Mouse (Mus musculus) cerebellum, postnatal 25 days (tissue): ENCODE measurements around the gene March5.
"Not testable (repeated sequence)": the region's sequence is repeated elsewhere in the genome, so short reads cannot be mapped to it uniquely, and the experiment has no call there.

Experiments
- DNase-seq, 2 experiments: peaks; one replicate each; pipeline ENCODE4 v3.0.0; 2021; ENCODE audit warnings: mixed read lengths in 2 of 2

The March5 gene

GRCm38 (mm10) chr19:37208986-37209385 lies 1.6 kb downstream of the March5 start:
- DNase-seq = no peak

DNA sequence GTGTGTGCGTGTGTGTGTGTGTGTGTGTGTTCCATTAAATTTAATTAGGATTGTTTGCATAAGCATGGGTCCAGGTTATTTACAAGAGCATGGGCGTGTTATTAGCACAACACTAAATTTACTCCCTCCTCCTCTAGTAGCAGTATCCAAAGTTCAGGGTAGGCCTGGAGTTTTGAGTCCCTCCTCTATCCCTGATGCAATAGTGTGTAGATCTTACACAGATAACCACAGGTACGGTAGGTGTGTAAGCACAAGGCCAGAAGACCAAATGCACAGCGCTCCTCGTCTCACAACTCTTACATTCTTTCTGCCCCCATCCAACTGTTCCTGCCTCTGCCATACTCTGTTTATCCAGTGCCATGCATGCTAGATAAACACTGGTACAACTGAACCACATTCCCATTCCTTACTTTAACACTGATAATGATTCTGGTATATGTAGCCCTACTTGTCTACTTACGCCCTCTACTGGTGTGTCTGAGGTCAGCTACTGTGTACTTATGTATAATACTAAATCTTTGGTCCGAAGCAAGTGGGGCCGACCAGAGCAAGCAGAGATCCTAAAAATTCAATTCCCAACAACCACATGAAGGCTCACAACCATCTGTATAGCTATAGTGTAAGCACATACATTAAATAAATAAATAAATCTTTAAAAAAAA lies 2.3 kb downstream of the March5 start:
- DNase-seq = peak in 1 of 2 experiments; percentile 35

DNA sequence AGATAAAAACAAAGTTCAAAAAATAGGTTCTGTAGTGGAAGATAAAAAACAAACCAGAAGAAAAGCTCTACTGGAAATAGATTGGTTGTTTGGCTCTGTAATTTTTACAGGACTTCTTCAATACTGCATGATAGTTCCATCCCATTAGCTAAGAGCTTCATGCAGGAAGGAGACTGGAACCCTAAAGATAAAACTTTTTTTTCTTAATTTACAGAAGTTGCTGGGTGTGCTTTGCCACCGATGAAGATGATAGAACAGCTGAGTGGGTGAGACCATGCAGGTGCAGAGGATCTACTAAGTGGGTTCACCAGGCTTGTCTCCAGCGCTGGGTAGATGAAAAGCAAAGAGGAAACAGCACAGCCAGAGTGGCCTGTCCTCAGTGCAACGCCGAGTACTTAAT lies 3.1 kb downstream of the March5 start:
- DNase-seq = no peak

DNA sequence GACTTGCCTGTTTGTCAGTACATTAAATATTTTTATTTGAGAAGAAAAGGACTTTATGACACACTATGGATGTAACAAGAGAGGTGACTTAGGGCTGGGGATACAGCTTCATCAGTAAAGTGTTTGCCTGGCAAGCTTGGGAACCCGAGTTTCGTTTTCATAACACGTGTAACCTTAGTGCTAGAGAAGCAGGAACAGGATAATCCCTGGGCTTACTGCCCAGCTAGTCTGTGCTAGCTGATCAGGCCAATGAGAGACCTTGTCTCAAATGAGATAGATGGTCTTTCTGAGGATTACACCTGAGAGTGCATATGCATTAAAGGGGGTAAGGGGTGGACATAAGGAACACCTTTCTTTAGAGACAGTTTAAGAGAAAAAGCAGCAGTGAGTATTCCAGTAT lies 4.1 kb downstream of the March5 start:
- no peak for DNase-seq

GRCm38 (mm10) chr19:37214711-37215110 lies 7.4 kb downstream of the March5 start:
- DNase-seq = peak in 1 of 2 experiments; percentile 51

DNA sequence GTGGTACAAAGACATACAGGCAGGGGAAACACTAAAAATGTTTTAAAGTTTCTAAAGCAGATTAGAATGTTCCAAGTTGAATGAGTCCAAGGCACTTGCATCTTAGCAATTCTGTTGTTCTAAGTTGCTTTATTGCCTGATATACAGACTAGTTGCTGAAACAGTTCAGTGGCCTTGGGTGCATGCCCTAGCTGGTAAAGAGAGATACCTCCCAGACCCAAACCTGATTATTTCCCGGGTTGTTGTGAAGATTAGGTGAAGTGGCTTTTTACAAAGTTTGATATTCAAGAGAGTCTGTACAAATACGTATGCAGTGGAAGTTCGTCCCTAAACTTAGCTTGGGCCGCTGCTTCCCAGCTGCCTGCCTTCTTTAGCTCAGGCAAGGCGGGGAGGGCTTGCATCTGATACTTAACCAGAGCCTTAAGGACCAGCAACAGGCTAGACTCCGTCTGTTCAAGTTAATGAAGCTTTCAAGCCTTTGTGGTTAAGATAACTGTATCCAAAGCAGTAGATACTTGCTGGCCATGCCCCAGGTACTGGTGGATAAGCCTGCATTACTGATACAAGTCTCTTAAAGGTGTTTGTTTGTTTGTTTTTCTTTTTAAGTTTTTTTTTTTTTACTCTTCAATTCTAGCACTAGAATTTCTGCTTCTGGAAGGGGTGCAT lies 18.0 kb downstream of the March5 start:
- no peak for DNase-seq

- DNase-seq = not testable (repeated sequence)
These were observed 25.3 kb downstream of the March5 start for GRCm38 (mm10) chr19:37232598-37232997.

DNA sequence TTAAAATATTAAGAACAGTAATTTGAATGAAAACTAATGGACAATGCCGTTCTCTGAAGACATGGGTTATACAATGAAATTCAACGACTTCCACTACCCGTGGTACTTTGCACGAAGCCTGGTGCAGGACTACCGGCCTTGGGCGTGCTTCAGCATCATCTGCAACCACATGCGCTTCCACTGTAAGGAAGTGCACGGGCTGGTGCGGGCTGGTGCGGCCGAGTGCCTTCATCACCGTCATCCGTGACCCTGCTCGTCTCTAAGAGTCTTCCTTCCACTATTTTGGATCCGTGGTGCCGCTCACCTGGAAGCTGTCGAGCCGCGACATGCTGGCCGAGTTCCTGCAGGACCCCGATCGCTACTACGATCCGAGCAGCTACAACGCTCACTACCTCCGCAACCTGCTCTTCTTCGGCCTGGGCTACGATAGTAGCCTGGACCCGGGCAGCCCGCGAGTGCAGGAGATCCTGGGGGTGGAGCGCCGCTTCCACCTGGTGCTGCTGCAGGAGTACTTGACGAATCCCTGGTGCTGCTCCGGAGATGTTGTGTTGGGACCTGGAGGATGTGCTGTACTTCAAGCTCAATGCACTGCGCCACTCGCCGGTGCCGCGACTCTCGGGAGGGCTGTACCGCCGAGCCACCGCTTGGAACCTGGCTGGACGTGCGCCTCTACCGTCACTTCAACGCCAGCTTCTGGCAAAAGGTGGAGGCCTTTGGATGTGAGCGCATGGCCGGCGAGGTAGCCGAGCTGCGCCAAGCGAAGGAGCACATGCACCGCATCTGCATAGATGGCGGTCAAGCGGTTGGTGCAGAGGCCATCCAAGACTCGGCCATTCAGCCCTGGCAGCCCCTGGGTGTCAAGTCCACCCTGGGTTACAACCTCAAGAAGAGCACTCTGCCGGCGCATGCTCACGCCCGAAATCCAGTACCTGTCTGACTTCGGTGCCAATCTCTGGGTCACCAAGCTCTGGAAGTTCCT lies 26.5 kb downstream of the March5 start:
- DNase-seq = peak; percentile 33 to 55

DNA sequence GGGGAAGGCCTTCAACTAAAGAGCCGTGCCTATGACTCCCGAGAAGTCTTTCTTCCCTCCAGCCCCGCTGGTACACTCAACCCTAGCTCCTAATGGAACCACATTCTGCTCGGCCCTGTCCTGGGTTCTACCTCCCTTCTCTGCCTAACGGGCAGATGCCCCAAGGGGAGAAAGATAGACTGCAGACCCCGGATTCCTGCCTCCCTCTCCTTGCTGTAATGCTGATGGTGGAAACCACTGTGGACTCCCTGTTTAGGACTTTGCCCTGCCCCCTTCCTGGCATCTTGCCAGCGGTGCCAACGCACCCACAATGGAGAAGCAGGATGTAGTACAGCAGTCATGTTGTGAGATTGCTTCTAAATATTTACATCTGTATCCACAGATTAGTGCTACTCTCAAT lies 28.5 kb downstream of the March5 start:
- peak in 1 of 2 experiments; percentile 21 for DNase-seq

DNA sequence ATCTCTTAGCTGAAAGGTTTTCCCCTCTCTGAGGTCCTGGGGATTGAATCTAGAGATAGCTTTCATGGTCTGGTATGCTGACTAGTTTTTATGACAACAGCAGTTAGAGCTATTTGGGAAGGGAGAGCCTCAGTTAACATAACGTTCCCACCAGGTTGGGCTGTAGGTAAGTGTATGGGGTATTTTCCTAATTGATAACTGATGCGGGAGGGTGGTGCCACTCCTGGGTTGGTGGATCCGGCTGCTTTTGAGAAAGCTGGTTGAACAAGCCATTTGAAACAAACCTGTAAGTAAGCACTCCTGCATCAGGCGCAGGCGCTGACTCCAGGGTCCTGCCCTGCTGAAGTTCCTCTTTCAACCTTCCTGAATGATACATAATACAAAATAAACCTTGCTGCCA lies 30.0 kb downstream of the March5 start:
- DNase-seq = no peak

DNA sequence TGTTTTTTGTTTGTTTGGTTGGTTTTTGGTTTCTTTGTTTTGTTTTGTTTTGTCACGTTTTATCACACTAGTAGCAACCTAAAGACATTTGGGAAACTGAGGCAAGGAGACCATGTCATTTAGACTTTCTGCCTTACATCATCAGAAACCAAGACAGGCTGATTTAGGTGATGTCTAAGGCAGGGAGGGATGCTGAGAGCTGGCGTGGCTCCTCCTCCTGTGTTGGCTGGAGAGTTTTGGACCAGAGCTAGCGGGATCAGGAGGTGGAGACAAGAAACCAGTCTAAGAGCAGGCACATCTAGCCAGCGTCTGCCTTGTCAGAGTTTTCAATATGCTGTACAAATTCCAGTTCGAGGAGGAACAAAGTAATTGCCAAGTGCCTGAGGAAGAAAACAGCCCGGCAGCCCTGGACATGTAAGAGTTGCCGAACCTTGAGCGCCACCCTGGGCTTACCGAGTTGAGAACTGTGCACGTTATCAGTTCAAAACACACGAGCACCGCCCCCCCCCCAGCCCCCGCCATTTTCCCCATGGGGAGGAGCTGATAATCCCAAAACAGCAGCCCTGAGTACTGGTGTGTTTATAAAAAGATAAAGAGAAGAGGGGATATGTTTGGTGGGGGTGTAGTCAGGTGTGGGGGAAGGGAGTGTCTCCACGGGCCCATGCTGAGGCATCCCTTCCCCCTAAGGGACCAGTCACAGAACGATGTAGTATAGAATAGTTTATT lies 30.5 kb downstream of the March5 start:
- DNase-seq = no peak

DNA sequence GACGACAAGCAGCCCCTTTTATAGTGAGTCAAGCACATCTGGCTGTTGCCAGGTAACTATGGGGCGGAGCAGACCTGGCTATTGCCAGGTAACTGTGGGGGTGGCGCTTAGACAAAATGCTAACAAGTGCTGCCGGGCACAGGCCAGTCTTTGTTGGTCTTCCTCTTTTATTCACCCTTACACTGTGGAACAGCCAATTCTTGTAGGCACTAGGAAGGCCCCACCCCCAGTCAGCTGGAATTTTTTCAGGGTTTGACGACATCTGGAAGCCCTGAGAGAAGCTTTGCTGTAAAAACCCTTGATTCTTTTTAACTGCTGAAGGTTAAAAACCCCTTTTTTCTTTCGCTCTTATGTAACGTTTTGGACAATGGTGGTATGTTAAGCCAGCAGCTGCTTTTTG lies 31.3 kb downstream of the March5 start:
- DNase-seq = no peak

DNA sequence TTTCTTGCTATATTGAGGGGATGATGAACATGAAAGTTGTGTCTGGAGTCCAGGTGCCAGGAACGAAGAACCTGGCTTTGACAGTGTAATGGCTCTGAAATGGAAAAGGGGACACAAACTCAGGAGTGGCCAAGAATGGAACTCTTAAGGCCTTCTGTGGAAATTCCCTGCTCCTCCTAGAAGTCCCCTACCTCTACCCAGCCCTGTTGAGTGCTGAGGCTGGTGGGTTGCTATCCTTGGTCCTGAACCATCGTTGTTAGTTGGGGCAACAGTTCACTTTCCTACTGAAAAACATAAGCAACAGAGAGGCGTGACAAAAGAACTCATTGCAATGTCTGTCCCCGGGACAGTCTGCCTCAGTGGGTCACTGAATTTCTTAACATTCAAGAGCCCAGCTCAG lies 31.8 kb downstream of the March5 start:
- DNase-seq = no peak

DNA sequence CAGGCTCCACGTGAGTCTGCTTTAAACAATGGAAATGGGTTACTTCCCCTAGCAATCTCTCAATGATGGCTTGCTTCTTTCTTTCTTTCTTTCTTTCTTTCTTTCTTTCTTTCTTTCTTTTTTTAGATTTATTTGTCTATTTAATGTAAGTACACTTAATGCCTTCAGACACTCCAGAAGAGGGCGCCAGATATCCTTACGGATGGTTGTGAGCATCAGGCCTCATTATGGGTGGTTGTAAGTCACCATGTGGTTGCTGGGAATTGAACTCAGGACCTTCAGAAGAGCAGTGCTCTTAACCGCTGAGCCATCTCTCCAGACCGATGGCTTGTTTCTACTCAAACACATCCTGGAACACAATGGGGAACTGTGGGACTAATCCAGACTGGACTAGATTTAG lies 33.9 kb downstream of the March5 start:
- DNase-seq = no peak

DNA sequence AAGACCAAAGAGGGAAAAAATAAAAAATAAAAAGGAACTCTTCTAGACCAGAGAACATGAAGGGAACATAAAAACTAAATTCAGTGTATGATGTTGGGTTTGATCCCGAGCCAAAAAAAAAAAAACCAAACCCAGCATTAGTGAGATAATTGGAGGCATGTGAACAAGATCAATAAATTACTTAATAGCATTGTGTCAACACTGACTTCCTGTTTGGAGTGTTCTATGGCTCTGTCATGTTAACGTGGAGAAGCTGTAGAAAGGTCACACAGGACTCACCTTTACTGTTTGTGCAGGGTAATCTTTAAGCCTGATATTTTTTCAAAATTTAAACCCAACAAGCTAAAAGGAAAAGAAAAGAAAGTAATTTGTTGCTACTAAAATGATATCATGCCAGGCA lies 35.4 kb downstream of the March5 start:
- no peak for DNase-seq

GRCm38 (mm10) chr19:37246859-37247258 lies 39.5 kb downstream of the March5 start:
- DNase-seq = no peak

DNA sequence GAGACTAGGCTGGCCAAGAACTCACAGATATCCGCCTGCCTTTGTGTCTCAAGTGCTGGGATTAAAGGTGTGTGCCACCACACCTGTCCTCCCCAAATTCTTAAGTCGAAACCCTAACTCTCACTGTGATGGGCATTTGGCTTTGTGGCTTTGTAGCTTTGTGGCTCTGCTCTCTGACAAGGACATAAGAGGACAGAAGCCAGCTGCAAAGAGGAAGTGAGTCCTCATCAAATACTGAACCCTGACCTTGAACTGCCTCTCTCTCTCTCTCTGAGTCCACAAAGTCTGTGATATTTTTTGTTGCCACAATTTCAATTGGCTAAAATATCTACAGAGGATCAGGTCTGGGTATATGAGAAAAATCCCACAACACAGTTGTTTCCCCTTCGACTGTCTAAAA lies 40.9 kb downstream of the March5 start:
- no peak for DNase-seq

DNA sequence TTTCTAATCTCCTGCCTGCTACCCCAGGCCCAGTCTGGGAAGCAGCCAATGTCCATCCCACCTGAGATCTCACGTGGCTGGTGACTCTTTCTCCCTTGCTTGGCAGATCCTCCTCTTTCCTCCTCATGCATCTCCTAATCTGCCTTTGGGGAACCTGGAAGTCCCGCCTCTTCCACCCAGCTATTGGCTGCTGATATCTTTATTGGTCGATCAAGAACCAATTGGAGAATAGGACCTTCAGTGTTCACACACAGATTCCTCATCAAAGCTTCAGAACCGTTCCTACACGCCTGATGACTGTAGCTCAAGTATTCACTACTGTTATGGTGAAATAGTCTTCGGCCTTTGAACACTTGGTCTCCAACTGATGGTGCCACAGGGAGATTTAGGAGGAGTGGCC lies 44.8 kb downstream of the March5 start:
- DNase-seq = peak in 1 of 2 experiments; percentile 22

GRCm38 (mm10) chr19:37255321-37255720 lies 48.0 kb downstream of the March5 start:
- DNase-seq = no peak

- no peak for DNase-seq
These were observed 55.0 kb downstream of the March5 start for GRCm38 (mm10) chr19:37262389-37262788.

DNA sequence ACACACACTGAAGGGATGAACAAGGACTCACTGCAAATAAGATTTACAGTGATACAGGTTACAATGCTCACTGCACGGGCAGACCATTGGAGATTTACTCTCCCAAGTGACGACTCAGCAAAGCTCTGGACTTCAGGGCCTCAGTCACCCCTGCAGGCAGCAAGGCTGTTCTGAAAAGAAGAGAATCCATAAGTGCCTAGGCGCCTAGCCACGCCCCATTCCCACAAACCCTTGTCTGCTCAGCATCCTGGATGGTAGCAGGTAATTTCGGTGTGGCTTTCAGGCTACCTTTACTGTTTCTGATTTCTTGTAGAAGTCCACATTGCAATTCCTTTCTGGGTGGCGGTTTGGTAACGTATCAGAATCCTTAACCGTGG lies 56.2 kb downstream of the March5 start:
- peak; percentile 20 to 41 for DNase-seq

DNA sequence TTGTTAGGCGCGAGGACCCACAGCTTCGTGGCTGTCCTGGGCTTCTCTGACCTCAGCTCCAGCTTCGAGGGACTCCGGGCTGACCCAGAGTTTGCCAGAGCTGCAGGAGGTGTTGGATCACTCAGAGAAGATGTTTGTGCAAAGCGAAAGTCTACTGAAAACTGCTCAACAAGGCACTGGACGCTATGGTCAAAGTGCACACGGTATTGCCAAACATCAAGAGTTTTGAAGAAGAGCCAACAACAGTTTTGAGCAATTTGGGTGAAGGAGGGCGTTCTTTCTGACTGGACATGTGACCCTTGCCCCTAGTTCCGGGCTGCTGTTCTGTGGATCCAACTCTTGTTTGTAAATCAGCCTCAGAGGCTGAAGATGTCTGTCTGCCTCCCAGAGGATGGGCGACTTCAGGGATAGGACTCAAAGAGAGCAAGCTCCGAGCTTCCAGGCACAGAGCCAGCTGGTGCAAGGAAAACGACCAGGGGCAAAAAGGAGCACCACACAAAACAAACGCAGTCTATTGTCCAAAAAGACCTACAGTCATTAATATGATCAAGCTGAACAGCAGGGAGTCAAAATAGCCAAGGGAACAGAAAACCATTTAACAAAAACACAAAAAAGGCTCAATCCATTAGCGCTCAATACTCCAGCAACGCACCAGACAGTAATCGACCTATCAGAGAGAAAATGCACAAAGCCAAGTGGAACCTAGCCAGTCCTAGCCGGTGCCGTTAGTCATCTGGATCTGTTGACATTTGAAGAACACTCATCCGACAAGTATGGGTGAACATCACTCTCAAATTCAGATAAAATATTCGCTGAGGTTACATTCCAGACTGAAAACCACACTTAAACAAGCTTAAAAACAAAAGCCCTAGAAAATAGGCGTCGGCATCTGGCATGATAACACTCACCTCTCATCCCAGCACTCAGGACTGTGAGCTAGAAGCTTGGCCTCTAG lies 56.9 kb downstream of the March5 start:
- peak; percentile 31 to 58 for DNase-seq
